Mouse (Mus musculus) megakaryocyte, embryonic 14.5 days (primary cell): ENCODE results near the gene Nphp3.

ENCODE experiments used
- FLI1 ChIP-seq: IDR thresholded peaks from 2 replicates; pipeline ENCODE4 v1.6.1; 2012; ENCODE audit warnings: low read length, inconsistent platforms, mixed read lengths
- GATA1 ChIP-seq: IDR thresholded peaks from 3 replicates; pipeline ENCODE4 v1.6.1; 2012; ENCODE audit warnings: mixed read lengths, low read length, inconsistent platforms, borderline replicate concordance

DNA sequence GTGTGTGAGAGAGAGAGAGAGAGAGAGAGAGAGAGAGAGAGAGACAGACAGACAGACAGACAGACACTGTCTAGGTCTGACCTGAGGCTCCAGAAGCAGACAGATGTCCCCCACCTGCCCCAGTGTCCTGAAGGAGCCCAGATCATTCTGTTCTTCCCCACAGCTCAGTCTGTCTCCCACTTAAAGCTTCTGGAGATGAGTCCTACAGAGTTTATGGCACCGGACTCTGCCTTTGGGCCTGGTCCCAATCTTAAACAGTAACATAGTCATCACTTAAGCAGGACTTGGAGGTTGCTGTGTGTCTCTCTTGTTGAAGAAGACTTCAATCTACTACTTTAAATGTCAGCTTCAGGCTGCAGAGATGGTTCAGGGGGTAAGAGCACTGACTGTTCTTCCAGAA, 76.4 kb downstream of the Nphp3 start:
- TF ChIP-seq GATA1 (no peak), FLI1 (no peak)
